Mouse (Mus musculus) monocyte, adult 5-6 weeks (primary cell): ENCODE measurements around the gene Gstp1. TPM values are rescaled to one million over a fixed set of nuclear protein-coding genes. Genes with fewer than 3 reads are reported as not detected.
"Not testable (repeated sequence)": the region's sequence is repeated elsewhere in the genome, so short reads cannot be mapped to it uniquely, and the experiment has no call there.

Source experiments
- ATAC-seq: fragments of 153-309, 156-312 bp; replicated peaks from 2 replicates; pipeline ENCODE4 v1.8.0; 2017; ENCODE audit warnings: mild to moderate bottlenecking; ENCODE audit not compliant: low TSS enrichment, insufficient number of reproducible peaks, severe bottlenecking, poor library complexity, low FRiP score
- total RNA-seq: library from RNA; stranded (forward); fragments of 200-1000, 200-491, 200-594 nt; gene quantifications from 3 replicates; pipeline ENCODE4 v1.2.3, GENCODE M21; 2017

Gene Gstp1
- total RNA-seq, 1 experiment from 2014 or later = 129 TPM

GRCm38 (mm10) chr19:4064501-4064900 lies 26.7 kb upstream of the Gstp1 start:
- not testable (repeated sequence) for ATAC-seq

DNA sequence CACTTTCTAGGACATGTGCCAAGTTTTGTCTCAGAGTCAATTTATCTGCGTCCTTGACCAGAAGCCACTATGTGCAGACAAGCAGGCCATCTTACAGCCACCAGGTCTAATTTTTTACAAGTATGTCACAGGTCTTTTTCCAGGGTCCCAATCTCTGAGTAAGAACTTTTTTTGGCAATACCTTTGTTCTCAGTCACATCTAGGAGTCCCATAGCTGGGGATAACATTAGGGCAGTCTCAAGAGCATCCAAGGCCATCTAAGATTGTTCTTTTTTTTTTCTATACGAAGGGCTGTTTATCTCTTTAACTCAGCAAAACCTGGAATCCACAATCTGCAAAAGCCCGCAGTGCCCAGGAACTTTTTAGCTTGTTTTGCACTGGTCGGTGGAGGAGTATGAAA lies 25.6 kb upstream of the Gstp1 start:
- ATAC-seq = not testable (repeated sequence)

GRCm38 (mm10) chr19:4060899-4061465 lies 23.2 kb upstream of the Gstp1 start:
- peak; percentile 53 for ATAC-seq

- 0 out of 2 replicates have a peak, but pooled peaks have one; percentile 28 for ATAC-seq
These were observed 22.5 kb upstream of the Gstp1 start for GRCm38 (mm10) chr19:4060044-4060898.

GRCm38 (mm10) chr19:4059069-4059740 lies 21.4 kb upstream of the Gstp1 start, which contains the start of gene Gstp3:
TSS of gene Gstp3 (minus strand) at chr19:4059569.
- ATAC-seq = peak; percentile 40

DNA sequence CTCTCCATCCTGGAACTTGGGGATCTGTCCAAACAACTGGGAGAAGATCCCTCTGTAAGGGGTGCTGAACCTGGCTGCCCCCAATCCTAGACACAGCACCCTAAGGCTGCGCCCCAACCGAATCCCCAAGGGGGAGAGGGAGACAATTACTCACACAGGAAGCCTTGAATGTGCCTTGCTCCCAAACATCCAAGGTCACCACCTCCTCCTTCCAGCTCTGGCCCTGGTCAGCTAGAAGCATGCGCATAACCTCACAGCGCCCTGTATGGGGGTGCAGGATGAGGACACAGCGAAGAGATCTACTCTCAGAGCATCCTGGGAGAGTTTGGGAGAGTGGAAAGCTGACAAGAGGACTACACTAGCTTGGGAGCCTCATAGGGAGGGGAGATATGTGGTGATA lies 20.8 kb upstream of the Gstp1 start:
- no peak for ATAC-seq

DNA sequence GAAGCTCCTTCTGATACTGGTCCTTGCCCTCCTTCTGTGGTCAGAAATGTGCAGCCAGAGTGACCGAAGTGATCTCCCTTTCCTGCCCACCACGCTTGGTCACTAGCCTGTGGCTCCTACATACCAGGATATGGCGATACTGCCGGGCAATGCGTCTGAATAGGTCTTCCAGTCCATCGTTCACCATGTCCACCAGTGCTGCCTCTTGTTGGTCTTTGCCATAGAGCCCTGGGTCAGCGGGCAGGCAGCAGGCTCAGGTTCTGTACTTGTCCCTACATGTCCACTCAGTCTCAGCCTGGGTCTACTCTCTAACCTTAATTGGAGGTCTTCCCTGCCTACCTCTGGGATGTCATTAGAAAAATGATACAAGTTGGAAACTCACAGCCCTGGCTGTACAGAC lies 20.2 kb upstream of the Gstp1 start:
- ATAC-seq = no peak

DNA sequence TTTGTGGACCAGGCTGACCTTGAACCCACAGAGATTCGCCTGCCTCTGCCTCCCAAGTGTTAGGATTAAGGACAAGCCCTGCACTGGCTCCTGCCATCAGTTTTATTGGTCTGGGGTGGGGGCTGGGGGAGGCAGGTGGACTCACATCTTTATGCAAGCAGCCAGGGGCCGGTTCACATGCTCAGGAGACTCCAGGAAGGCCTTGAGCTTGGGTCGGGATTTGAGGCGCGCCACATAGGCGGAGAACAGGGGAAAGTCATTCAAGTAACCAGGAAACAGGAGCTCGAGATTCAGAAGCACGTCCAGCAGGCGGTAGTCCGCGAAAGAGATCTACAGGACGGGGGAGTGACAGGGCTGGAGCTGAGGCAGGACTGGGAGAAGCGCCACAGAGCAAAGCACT lies 19.6 kb upstream of the Gstp1 start:
- ATAC-seq = no peak

DNA sequence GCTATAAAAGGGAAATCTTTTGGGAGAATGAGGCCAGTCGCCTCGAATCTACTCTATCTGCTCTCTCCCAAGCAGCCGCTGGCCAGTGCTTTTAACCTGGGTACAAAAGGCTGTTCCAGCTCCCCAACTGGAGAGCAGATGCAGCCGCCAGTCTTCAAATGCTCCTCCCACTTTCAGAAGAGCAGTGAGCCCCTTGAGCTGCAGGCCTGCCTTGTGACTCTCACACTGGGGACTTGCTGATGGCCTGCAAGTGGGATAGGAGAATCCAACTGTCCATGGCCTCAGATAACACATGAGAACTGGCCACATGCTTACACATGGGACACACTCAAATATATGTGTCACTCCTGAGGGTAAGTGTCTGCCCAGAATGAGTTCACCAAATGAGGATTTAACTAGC lies 18.9 kb upstream of the Gstp1 start:
- ATAC-seq = no peak

- ATAC-seq = no peak
These were observed 18.3 kb upstream of the Gstp1 start for GRCm38 (mm10) chr19:4055947-4056693.

GRCm38 (mm10) chr19:4055216-4055946 lies 17.6 kb upstream of the Gstp1 start:
- no peak for ATAC-seq

- no peak for ATAC-seq
These were observed 16.8 kb upstream of the Gstp1 start for GRCm38 (mm10) chr19:4054613-4055012.

DNA sequence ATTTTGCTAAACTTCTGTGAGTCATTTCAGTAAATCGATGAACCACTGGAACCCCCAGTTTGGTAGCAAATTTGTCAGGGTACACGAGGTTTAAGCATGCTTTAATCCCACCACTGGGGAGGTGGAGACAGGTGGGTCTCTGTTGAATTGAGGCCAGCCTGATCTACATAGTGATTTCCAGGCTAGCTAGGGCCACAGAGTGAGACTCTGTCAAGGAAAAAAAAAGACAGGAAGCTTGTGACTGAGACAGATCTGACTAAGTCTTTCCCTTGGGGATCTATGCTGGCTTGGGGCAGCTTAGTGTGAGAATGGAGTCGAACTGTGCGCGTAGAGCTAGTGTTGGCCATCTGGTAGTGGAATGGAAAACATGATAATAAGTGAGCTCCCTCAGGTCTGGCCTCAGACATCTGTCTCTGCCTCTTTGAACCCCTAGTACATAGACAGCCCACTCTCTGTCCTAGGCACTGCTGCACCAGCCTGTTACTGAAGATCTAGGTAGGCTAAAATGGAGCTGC lies 14.8 kb upstream of the Gstp1 start:
- ATAC-seq = no peak

DNA sequence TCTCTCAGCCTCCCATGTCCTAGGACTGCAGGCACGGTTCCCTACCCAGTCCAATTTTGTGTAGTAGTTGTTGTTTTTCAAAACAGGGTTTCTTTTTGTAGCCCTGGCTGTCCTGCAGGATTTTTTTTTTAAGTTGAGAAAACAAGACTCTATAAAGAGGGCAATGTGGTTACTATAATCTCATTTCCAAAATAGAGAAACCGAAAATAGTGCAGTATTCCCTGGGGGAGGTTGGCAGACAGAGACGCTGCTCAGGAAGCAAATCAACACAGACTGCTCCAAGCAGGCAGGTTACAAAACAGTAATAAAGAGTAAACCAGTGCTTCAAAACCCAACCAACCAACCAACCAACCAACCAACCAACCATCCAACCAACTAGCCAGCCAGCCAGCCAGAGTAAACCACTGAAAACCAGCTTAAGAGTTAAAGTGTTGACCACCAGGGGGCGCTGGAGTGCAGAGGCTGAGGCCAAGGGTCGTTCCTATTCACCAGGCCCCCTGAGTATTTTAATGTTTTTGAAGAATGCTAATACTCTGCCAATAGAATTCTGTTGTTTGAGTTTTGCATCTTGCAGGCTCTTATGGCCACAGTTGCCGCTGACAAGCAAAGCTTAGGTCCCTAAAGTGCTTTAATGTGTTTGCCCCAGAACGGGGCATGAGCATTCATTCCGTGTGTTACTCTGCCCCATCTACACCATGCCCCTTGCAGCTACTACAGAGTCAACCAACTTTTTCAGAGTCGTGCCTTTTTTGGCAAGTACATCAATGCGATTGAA lies 14.1 kb upstream of the Gstp1 start:
- ATAC-seq = no peak

GRCm38 (mm10) chr19:4051016-4051415 lies 13.2 kb upstream of the Gstp1 start:
- no peak for ATAC-seq

DNA sequence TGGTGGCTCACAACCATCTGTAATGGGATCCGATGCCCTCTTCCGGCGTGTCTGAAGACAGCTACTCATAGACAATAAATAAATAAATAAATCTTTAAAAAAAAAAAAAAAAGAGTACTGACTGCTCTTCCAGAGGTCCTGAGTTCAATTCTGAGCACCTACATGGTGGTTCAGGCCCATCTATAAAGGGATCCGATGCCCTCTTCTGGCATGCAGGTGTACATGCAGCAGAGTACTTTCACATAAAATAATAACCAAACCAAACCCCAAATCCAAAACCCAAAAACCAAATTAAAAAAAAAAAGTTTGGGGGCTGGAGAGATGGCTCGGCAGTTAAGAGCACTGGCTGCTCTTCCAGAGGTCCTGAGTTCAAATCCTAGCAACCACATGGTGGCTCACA lies 11.3 kb upstream of the Gstp1 start:
- ATAC-seq = not testable (repeated sequence)

GRCm38 (mm10) chr19:4047859-4048258 lies 10.1 kb upstream of the Gstp1 start:
- peak; percentile 72 for ATAC-seq
